Mouse (Mus musculus) bone marrow, adult 2 months (tissue): ENCODE results near the gene Scap.

Source experiments
- CTCF ChIP-seq: fragments of 200-500 bp; IDR thresholded peaks from 2 replicates; pipeline ENCODE4 v1.5.1; 2011; ENCODE audit warnings: low read length, control low read depth; ENCODE audit not compliant: control insufficient read depth, insufficient read depth
- POLR2A ChIP-seq: fragments of 200-500 bp; IDR thresholded peaks from 2 replicates; pipeline ENCODE4 v1.6.1; 2011; ENCODE audit warnings: low read depth, mild to moderate bottlenecking, control low read depth, low read length, borderline replicate concordance; ENCODE audit not compliant: control insufficient read depth

- no peak for TF ChIP-seq POLR2A
- TF ChIP-seq CTCF: no peak
These were observed 19.0 kb downstream of the Scap start for GRCm38 (mm10) chr9:110351932-110352632.
